Comparison of ENCODE assay signal across 8 mouse cellular contexts in the genomic region with DNA sequence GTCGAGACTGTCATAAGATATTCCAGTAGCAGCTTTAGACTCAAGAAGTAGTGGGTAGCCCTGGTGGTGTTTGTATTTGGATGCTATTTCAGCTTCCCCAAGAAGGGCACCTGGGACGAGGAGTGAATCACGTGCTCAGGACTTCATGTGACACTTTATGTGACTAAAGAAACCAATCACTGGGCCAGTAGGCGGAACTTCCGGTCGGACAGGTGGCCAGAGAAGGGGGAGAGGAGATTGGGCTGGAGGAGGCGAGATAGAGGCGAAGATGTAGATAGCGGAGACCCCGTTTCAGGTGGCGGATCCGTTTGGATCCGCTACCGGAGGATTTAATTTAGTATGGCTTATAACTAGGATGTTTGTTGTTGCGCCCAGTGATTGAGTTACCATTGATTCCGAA. TPM values are rescaled to one million over a fixed set of nuclear protein-coding genes. Genes with fewer than 3 reads are reported as not detected.
A peak's percentile ranks its signal among the peaks of the same experiment; 100 is the strongest.
DNase-seq lines count a peak whose midpoint lies in the region; ATAC-seq and TF ChIP-seq lines count a peak whose summit lies in the region.

No protein-coding gene starts in this region.

- no peak for TF ChIP-seq CTCF in forebrain, postnatal 0 days (IDR thresholded peaks at IDR 0.05; ENCODE audit: low read depth)
- TF ChIP-seq CTCF in small intestine, adult 2 months (IDR thresholded peaks at IDR 0.05; ENCODE audit: extremely low read depth, insufficient read length, insufficient replicate concordance, low read depth, low read length), result no peak

- no peaks in the 10 kb centered on the region for H3K36me3 ChIP-seq in forebrain, postnatal 0 days (ENCODE audit: insufficient read depth)
- H3K36me3 ChIP-seq in hindbrain, embryonic 15.5 days, result no peaks in the 10 kb centered on the region
- no peaks in the 10 kb centered on the region for H3K36me3 ChIP-seq in megakaryocyte, embryonic 14.5 days (replicated peaks; ENCODE audit: low read length)
- H3K36me3 ChIP-seq in small intestine, adult 2 months (ENCODE audit: control insufficient read depth, insufficient read depth, low read length), result no peaks in the 10 kb centered on the region

- H3K4me3 ChIP-seq in forebrain, postnatal 0 days (ENCODE audit: low read depth, low read length), result peak overlapping the region; percentile 39
- H3K4me3 ChIP-seq in hindbrain, embryonic 15.5 days, result peak overlapping the region; percentile 45
- H3K4me3 ChIP-seq in megakaryocyte, embryonic 14.5 days (replicated peaks), result peak overlapping the region; percentile 87
- peak overlapping the region; percentile 68 for H3K4me3 ChIP-seq in small intestine, adult 2 months (ENCODE audit: low read depth, low read length)

- WGBS in forebrain, postnatal 0 days, result 41% methylated on average over 16 of the region's 16 CpGs
- 26% methylated on average over 16 of the region's 16 CpGs for WGBS in hindbrain, embryonic 15.5 days
- WGBS in small intestine, adult 2 months, result 17% methylated on average over 16 of the region's 16 CpGs

- peak overlapping the region; percentile 40 for H3K9ac ChIP-seq in forebrain, postnatal 0 days
- peak overlapping the region; percentile 35 for H3K9ac ChIP-seq in hindbrain, embryonic 15.5 days

- peak; percentile 43 to 58 for DNase-seq in adrenal gland, adult 18-20 months (ENCODE audit: low spot score in 2 of 2)
- DNase-seq in cerebellum, adult 11-12 months, result peak; percentile 83
- DNase-seq in forebrain, postnatal 0 days, result peak; percentile 83
- DNase-seq in left cerebral cortex, postnatal 36 days (ENCODE audit: low spot score in 2 of 2), result peak; percentile 35 to 45

- TF ChIP-seq POLR2A in small intestine, adult 2 months (IDR thresholded peaks at IDR 0.05; ENCODE audit: low read depth, low read length), result no peak

- intact Hi-C loops in left cerebral cortex, postnatal 36 days (cut with DNase I), result no loop called here

- no peaks in the 10 kb centered on the region for H3K27me3 ChIP-seq in forebrain, postnatal 0 days (ENCODE audit: insufficient read depth, low read length)
- no peaks in the 10 kb centered on the region for H3K27me3 ChIP-seq in hindbrain, embryonic 15.5 days
- H3K27me3 ChIP-seq in megakaryocyte, embryonic 14.5 days (replicated peaks), result peaks cover 16% of the 10 kb centered on the region
- H3K27me3 ChIP-seq in small intestine, adult 2 months (ENCODE audit: control insufficient read depth, insufficient read depth, low read length), result no peaks in the 10 kb centered on the region

- no peaks in the 10 kb centered on the region; the same call in 1 of the 2 replicates for H3K4me1 ChIP-seq in forebrain, postnatal 0 days (ENCODE audit: insufficient read depth)
- H3K4me1 ChIP-seq in hindbrain, embryonic 15.5 days (replicated peaks), result no peaks in the 10 kb centered on the region
- H3K4me1 ChIP-seq in megakaryocyte, embryonic 14.5 days, result peaks cover 5% of the 10 kb centered on the region
- peaks cover 4% of the 10 kb centered on the region; the same call in 1 of the 2 replicates for H3K4me1 ChIP-seq in small intestine, adult 2 months (ENCODE audit: control insufficient read depth, insufficient read depth, insufficient read length, low read length)

- ATAC-seq in forebrain, postnatal 0 days, result peak; percentile 88
- ATAC-seq in hindbrain, embryonic 15.5 days (ENCODE audit: low FRiP score, low read depth), result peak; percentile 90
- no peak for ATAC-seq in megakaryocyte-erythroid progenitor cell, adult 5-6 weeks (replicated peaks; ENCODE audit: low FRiP score, low TSS enrichment, poor library complexity, severe bottlenecking)

- peak overlapping the region; percentile 54 for H3K4me2 ChIP-seq in forebrain, postnatal 0 days (ENCODE audit: low read depth)
- peak overlapping the region; percentile 67 for H3K4me2 ChIP-seq in hindbrain, embryonic 15.5 days

- no peak overlapping the region for H3K27ac ChIP-seq in forebrain, postnatal 0 days (ENCODE audit: low read depth, low read length)
- peak overlapping the region; percentile 49; the same call in 1 of the 2 replicates for H3K27ac ChIP-seq in hindbrain, embryonic 15.5 days (replicated peaks)
- H3K27ac ChIP-seq in small intestine, adult 2 months (ENCODE audit: insufficient read depth, low read depth, low read length), result peak overlapping the region; percentile 66

- no peaks in the 10 kb centered on the region for H3K9me3 ChIP-seq in forebrain, postnatal 0 days (ENCODE audit: low read length)
- H3K9me3 ChIP-seq in hindbrain, embryonic 15.5 days, result no peaks in the 10 kb centered on the region
- no peaks in the 10 kb centered on the region for H3K9me3 ChIP-seq in megakaryocyte, embryonic 14.5 days

RNA-seq across cellular contexts. Expression of gene Nfatc4, which starts 8.1 kb away (rescaled TPM):
- 10 to 100 TPM; 17.4 to 21.4 TPM for total RNA-seq in adrenal gland, adult 18-20 months (2021)
- total RNA-seq in forebrain, postnatal 0 days (2014; rRNA removed), result 6.0 and 11.9 TPM in 2 replicates
- 3.2 and 3.9 TPM in 2 replicates for polyA plus RNA-seq in forebrain, postnatal 0 days (2015; fragmentation: Nextera tagmentation; extraction: Ambion mirVana)
- polyA plus RNA-seq in hindbrain, embryonic 15.5 days (2015; fragmentation: Nextera tagmentation; extraction: Ambion mirVana), result 10.3 and 10.9 TPM in 2 replicates
- total RNA-seq in left cerebral cortex, postnatal 36 days (2021), result 1 to 10 TPM; 1.8 TPM
- polyA plus RNA-seq in megakaryocyte, embryonic 14.5 days (2012; ENCODE audit: insufficient read depth, low replicate concordance), result 0.08 TPM in 1 of 2 replicates, not detected in the other
- 5.8 and 7.6 TPM in 2 replicates for polyA plus RNA-seq in small intestine, adult 2 months (2012; rRNA removed)
- not detected in 2 replicates for total RNA-seq in megakaryocyte-erythroid progenitor cell, adult 5-6 weeks (2014; fragmentation: Nextera tagmentation)
- total RNA-seq in megakaryocyte-erythroid progenitor cell, adult 5-6 weeks (2017), result not detected in 2 replicates

RNA-seq across cellular contexts. Expression of gene Ripk3, which starts 26.2 kb away (rescaled TPM):
- total RNA-seq in adrenal gland, adult 18-20 months (2021), result 1 to 10 TPM; 3.6 to 4.5 TPM
- 0.46 and 0.90 TPM in 2 replicates for total RNA-seq in forebrain, postnatal 0 days (2014; rRNA removed)
- polyA plus RNA-seq in forebrain, postnatal 0 days (2015; fragmentation: Nextera tagmentation; extraction: Ambion mirVana), result 0.86 and 2.0 TPM in 2 replicates
- 1.6 and 2.0 TPM in 2 replicates for polyA plus RNA-seq in hindbrain, embryonic 15.5 days (2015; fragmentation: Nextera tagmentation; extraction: Ambion mirVana)
- total RNA-seq in left cerebral cortex, postnatal 36 days (2021), result under 1 TPM in 1 of 2 experiments, not detected in 1; 0.89 TPM
- 38.4 and 95.9 TPM in 2 replicates for polyA plus RNA-seq in megakaryocyte, embryonic 14.5 days (2012; ENCODE audit: insufficient read depth, low replicate concordance)
- 24.7 and 42.1 TPM in 2 replicates for polyA plus RNA-seq in small intestine, adult 2 months (2012; rRNA removed)
- total RNA-seq in megakaryocyte-erythroid progenitor cell, adult 5-6 weeks (2014; fragmentation: Nextera tagmentation), result 55.7 and 87.0 TPM in 2 replicates
- total RNA-seq in megakaryocyte-erythroid progenitor cell, adult 5-6 weeks (2017), result 8.9 and 23.1 TPM in 2 replicates

RNA-seq across cellular contexts. Expression of gene Adcy4, which starts 31.0 kb away (rescaled TPM):
- total RNA-seq in adrenal gland, adult 18-20 months (2021), result 10 to 100 TPM in 1 of 2 experiments, 1 to 10 TPM in 1; 8.3 to 17.1 TPM
- total RNA-seq in forebrain, postnatal 0 days (2014; rRNA removed), result 1.6 and 3.6 TPM in 2 replicates
- polyA plus RNA-seq in forebrain, postnatal 0 days (2015; fragmentation: Nextera tagmentation; extraction: Ambion mirVana), result 1.6 and 1.7 TPM in 2 replicates
- polyA plus RNA-seq in hindbrain, embryonic 15.5 days (2015; fragmentation: Nextera tagmentation; extraction: Ambion mirVana), result 4.0 and 5.0 TPM in 2 replicates
- total RNA-seq in left cerebral cortex, postnatal 36 days (2021), result 1 to 10 TPM; 3.8 to 8.0 TPM
- not detected in 2 replicates for polyA plus RNA-seq in megakaryocyte, embryonic 14.5 days (2012; ENCODE audit: insufficient read depth, low replicate concordance)
- 3.3 and 6.1 TPM in 2 replicates for polyA plus RNA-seq in small intestine, adult 2 months (2012; rRNA removed)
- total RNA-seq in megakaryocyte-erythroid progenitor cell, adult 5-6 weeks (2014; fragmentation: Nextera tagmentation), result not detected in 2 replicates
- total RNA-seq in megakaryocyte-erythroid progenitor cell, adult 5-6 weeks (2017), result not detected in 2 replicates

RNA-seq across cellular contexts. Expression of gene Nynrin, which starts 38.9 kb away (rescaled TPM):
- total RNA-seq in adrenal gland, adult 18-20 months (2021), result 1 to 10 TPM; 8.2 to 9.0 TPM
- 24.2 and 28.5 TPM in 2 replicates for total RNA-seq in forebrain, postnatal 0 days (2014; rRNA removed)
- 4.4 and 5.5 TPM in 2 replicates for polyA plus RNA-seq in forebrain, postnatal 0 days (2015; fragmentation: Nextera tagmentation; extraction: Ambion mirVana)
- polyA plus RNA-seq in hindbrain, embryonic 15.5 days (2015; fragmentation: Nextera tagmentation; extraction: Ambion mirVana), result 11.2 and 11.8 TPM in 2 replicates
- total RNA-seq in left cerebral cortex, postnatal 36 days (2021), result 1 to 10 TPM; 7.9 to 9.5 TPM
- polyA plus RNA-seq in megakaryocyte, embryonic 14.5 days (2012; ENCODE audit: insufficient read depth, low replicate concordance), result 0.61 and 1.4 TPM in 2 replicates
- 1.4 and 1.8 TPM in 2 replicates for polyA plus RNA-seq in small intestine, adult 2 months (2012; rRNA removed)
- total RNA-seq in megakaryocyte-erythroid progenitor cell, adult 5-6 weeks (2014; fragmentation: Nextera tagmentation), result 1.9 and 2.7 TPM in 2 replicates
- total RNA-seq in megakaryocyte-erythroid progenitor cell, adult 5-6 weeks (2017), result 1.2 and 2.0 TPM in 2 replicates

RNA-seq across cellular contexts. Expression of gene Ltb4r1, which starts 49.1 kb away (rescaled TPM):
- total RNA-seq in adrenal gland, adult 18-20 months (2021), result under 1 TPM; 0.42 to 0.50 TPM
- 0.38 and 0.48 TPM in 2 replicates for total RNA-seq in forebrain, postnatal 0 days (2014; rRNA removed)
- 0.90 and 0.99 TPM in 2 replicates for polyA plus RNA-seq in forebrain, postnatal 0 days (2015; fragmentation: Nextera tagmentation; extraction: Ambion mirVana)
- 0.91 and 0.93 TPM in 2 replicates for polyA plus RNA-seq in hindbrain, embryonic 15.5 days (2015; fragmentation: Nextera tagmentation; extraction: Ambion mirVana)
- under 1 TPM; 0.29 to 0.59 TPM for total RNA-seq in left cerebral cortex, postnatal 36 days (2021)
- polyA plus RNA-seq in megakaryocyte, embryonic 14.5 days (2012; ENCODE audit: insufficient read depth, low replicate concordance), result 24.2 and 36.1 TPM in 2 replicates
- 25.3 and 26.4 TPM in 2 replicates for polyA plus RNA-seq in small intestine, adult 2 months (2012; rRNA removed)
- 0.50 and 3.5 TPM in 2 replicates for total RNA-seq in megakaryocyte-erythroid progenitor cell, adult 5-6 weeks (2014; fragmentation: Nextera tagmentation)
- total RNA-seq in megakaryocyte-erythroid progenitor cell, adult 5-6 weeks (2017), result 0.76 and 3.1 TPM in 2 replicates
